Mouse (Mus musculus) spleen, postnatal 14 days (tissue): ENCODE data around the gene Sohlh1.
A peak's percentile ranks its signal among the peaks of the same experiment; 100 is the strongest.

ENCODE experiments used
- DNase-seq, 2 experiments: peaks; one replicate each; pipeline ENCODE4 v3.0.0; 2021 to 2022; ENCODE audit warnings: low spot score in 2 of 2

Gene Sohlh1

DNA sequence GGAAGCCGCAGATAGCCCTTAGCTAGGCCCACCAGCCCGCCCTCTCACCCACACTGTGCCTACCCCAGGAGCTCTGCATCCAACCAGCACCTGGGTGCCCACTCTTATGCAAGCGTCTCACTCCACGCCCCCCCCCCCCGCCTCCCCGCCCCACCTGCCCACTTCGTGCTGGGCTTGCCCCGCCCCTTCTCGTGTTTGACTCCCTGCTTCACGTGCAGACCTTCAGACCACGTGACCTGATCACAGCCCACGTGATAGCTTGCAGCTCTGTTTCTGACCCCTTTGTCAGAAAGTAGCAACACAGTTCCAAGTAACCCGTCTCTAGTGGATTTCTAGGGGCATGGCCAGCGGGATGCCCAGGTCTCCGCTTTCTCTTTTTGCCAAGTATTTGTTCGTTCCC lies at the start of gene Sohlh1:
Gene Sohlh1, minus strand, starts transcription at position 23 of the 400 bp plus-strand sequence.
- no peak for DNase-seq

DNA sequence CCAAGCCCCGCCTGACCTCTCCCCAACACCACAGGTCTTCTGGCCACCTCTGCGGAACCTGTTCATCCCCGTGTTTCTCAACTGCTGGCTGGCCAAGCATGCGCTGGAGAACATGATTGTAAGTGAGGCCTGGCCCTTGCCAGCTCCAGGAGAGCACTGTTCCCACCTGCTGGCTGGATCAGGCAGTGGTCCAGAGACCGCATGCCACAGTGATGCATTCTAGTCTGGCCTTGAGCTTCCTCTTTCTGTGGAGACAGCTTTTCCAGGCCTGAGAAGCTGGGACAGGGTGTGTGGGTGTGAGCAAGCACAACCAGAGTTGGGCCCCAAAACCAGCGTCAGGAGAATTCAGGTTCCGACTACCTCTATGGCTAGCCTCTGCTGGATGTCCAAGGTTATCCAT lies 45.4 kb upstream of the Sohlh1 start:
- no peak for DNase-seq

DNA sequence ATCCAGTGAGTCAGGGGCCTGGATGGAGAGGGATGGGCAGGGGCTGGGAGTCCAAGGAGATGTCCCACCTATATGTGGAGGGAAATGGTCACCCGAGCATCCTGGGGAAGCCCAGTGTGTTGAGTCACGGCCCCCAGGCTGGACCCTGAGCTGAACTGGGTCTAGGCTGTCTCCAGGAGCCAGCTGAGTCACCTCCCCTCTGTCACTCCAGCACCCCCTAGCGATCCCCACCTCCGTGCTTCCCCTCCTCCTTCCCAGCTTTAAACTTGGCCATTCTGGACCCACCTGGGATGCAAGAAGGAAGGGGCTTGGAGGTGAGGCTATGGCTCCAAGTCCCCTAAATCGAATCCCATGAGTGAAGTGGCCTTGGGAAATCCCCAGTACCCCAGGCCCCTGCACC lies 41.1 kb upstream of the Sohlh1 start:
- DNase-seq: no peak

DNA sequence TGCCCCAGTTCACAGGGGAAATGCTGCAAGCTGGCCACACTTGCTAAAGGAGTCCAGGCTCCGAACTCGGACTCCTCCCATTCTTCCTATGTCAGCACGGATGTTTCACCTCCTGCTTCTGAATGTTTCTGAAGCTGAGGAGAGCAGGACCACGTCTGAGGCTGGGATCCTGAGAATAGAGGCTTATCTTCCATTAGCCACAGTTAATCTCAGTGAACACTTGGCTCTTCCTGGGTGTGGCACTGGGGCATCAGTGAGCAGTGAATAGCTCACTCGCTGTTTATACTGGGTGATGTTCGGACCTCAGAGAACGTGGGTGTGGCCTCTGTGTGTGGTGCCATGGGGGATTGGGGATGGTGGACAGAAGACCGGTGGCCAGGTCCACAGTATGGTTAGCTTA lies 40.2 kb upstream of the Sohlh1 start:
- no peak for DNase-seq

DNA sequence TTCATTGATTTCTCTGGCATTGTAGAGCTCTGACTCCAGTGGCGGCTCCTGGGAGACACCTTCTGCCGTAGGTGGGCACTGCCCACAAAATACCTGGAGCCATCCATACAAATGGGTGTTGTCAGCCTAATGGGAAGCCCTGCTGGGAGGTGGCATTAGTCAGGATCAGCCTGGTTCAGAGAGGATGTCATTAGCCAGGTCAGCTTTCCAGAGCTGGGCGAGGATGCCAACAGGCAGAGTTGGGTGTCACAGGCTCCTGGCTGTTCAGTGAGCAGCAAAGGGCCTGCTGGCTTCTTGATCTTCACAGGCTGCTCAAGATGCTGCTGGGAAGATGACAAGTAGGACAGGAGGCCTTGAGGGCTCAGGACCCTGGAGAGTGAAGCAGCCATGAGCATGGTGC lies 37.7 kb upstream of the Sohlh1 start:
- no peak for DNase-seq

DNA sequence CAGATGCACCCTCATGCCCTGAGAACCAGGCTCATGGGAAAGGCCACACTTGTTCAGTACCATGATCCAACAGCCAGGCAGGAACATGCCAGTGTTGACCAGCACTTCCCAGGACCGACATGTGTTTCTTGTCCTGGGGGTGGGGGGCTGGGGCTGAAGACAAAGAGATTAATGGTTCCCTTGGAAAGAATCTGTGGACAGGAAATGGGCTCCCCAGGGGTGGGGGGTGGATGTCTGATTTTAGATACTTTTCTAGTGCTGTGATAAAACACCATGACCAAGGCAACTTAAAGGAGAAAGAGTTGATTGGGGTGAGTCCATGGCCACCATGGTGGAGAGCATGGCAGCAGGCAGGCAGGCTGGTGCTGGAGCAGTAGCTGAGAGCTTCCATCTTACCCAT lies 35.2 kb upstream of the Sohlh1 start:
- no peak for DNase-seq

DNA sequence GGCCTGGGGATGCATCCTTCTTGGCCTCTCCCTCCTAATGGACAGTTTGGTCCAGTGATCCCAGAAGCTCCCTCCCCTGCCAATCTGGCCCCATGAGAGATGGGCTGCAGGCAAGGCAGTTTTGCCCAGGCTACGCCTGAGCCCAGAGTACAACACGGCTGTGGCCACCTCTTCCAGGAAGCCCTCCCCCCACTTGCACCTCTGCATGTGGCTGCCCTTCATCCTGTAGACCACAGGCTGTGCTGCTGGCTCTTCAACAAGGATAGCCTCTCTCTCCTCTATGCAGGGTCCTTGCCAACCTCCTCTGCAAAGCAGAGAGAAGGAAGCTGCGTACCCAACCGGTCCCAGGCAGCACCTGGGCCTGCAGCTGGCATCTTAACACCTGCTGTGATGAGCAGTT lies 32.0 kb upstream of the Sohlh1 start:
- no peak for DNase-seq

DNA sequence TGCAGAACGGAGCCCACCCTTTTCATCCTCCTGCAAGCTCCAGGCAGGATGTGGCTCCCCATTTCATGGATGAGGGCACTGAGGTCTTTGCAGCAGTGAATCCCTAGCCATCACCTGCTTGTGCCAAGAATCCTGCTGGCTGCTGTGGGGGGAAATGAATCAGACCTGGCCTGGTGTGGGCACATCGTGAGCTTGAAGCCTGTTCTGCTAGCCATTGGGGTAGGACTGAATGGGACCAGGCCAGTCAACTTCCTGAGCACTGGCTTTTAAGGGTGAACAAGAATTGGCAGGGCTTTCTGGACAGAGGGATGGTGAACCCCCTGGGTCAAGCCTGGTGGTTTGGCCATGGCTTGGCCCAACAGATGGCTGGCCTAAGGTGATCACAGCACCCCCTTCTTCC lies 31.5 kb upstream of the Sohlh1 start:
- no peak for DNase-seq

DNA sequence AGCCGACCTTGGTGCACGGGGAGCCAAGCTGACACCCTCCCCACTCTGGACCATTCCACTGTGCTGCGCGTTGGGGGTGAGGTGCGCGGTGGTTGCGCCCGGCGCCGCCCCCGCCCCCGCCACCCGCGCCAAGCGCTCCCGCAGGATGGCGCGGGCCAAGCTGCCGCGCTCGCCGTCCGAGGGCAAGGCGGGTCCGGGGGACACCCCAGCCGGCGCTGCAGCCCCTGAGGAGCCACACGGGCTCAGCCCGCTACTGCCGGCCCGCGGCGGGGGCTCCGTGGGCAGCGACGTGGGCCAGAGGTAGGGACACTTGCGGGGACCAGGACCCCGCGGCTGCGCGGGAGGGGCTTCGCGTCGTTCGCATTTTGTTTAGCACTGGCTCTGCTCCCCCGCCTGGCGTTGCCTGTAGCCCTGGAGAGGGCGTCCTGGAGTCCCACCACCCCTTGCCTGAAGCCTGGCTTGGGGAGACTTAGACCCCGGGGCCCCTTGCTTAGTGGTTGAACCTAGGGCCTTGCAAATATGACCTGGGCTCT lies 30.8 kb upstream of the Sohlh1 start:
- no peak for DNase-seq

DNA sequence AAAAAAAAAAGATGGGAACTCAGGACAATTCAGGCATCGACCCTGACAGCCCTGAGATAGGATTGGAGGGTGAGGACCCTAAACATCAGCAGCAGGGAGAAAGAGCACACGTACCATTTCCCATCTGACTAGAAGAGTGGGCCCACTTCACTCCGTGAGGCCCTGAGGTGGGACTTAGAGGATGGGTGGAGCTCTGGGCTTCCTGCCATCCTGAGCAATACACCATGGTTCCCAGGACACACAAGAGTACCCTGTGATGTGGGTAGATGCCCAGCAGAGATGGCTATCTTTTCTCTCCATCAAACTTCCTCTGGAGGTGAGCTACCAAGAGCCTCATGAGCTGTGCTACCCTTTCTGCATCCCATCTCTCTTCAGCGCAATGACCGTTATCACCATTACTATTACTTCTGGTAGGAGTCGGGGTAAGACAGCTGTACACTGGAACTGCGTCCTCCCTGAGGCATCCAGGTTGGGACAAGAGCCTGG lies 30.2 kb upstream of the Sohlh1 start:
- DNase-seq: no peak

DNA sequence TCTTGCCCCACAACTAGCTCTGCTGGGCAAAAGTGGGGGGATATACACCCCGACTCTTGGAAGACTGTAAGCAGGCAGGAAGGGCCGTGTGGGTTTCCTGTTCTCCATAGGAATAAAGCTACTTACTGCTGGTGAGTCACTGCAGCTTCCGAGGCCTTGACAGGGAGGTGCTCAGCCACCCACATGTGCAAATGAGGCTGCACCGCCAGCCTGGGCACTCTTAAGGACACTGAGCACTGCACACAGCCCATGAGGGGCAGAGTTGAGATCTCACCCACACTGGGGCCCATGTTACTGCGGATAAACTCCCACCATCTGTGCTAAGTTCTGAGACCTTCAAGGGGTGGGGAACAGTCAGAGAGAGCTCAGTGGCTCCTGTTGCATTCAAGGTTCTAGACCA lies 19.6 kb upstream of the Sohlh1 start:
- DNase-seq: no peak

DNA sequence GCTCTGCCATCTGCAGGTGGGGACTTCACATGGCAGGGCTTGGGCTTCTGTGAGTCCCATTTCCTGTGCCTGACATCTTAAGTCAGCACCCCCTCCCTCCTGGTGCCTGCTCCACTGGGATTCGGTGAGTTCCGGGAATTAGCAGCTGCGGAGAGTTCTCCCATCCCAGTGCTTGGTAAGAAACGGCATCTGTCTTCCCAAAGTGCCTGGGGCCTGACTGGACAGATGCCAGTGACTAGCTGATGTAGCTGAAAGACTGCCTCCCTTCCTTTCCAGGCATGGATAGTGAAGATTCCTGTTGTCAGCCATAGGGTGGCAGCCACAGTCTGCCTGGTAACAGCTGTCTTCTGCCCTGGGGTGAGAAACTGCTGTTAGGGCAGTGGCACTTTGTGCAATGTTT lies 18.4 kb upstream of the Sohlh1 start:
- no peak for DNase-seq

DNA sequence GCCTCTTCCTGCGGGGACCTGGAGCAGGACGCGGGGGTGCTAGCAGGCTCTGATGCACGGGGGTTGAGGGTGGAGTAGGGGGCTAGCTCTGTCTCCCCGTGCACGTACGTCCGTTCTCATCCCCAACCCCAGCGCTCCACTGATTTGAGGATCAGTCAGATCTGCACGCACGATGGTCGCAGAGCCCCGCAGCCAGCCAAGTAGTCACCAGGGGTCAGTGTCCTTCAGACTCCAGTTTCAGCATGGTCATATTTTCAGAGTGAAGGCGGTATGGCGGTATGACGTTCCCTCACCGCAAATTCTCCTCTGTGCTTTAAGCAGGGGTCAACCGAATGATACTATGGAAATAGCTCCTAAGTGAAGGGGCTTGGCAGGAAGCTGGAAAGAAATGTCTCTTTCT lies 17.2 kb upstream of the Sohlh1 start:
- DNase-seq: no peak

DNA sequence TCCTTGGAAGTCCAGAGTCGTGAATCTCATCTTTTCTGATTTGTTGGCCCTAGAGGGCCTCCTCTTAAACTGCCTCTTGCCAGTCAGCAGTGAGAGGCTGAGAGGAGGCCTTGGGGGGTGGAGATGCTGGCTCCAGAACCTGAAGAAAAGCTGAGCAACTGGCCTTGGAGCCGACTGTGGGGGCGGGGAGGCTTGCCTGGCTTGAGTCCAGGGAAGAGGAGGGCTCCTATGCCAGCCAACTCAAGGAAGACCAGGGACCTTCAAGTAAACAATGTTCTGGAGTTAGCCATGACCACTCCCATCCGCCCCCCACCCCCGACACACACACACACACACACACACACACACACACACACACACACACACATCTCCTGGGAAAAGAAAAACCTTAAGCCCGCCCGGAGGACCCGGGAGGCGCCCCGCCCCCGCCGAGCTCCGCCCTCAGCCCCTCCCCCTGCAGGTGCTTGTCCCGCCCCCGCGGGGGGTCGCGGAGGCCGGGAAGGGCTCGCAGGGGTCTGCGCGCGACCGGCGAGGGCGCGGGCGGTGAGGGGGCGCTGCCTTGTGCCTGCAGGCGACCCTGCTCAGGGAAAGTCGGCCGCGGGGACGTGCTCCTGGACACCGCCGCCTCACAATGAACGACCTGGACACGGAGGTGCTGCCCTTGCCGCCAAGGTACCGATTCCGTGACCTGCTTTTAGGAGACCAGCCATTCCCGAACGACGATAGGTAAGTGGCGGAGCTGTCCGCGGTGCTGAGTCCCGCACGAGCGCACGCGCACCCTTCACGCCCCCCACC lies 16.5 kb upstream of the Sohlh1 start, which contains the start of gene Kcnt1:
Gene Kcnt1, plus strand, starts transcription at position 398 of the 795 bp plus-strand sequence.
- DNase-seq: no peak

DNA sequence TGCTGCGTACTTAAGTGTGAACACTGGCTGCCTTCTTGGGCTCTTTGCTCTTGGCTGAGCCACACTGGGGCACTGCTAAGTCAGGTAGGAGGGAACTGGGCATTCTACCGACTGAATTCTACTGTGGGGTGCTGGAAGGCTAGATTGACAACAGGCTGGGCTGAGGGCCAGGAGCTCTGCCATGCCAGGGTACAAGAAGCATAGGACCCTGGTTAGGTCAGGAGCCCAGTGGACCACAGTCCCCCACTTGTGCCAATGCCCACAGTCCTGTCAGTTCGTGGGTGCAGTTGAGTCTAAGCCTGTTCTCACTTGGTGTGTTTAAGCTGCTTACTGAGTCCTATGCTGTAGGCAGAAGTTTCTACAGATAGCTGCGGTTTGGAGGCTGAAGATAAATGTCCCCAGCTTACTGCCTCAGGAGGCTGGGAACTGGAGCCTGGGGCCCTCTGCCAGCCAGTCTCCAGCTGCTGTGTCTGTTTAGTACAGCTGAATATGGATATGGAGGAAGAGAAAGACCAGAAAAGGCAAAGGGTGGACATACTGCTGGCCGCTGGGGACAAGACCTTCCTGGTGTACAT lies 15.7 kb upstream of the Sohlh1 start:
- no peak for DNase-seq

DNA sequence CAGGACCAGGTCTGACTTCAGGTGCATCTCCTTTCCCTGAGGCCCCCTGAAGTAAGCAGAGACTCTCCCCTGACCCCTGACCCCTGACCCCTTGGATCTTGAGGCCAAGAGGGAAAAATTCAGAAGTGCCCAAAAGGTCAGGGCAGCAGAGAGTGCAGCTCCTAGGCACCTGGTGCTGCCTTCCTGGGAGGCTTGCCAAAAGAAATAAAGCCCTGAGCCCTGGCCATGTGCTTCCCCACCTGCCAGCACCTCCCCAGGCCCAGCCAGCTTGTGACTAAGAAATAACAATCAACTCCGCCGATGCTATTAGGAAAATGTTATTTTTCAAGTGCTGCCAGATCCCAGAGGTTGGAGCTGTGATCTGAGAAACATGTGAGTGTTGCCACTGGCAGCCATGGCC lies 15.0 kb upstream of the Sohlh1 start:
- DNase-seq: no peak

DNA sequence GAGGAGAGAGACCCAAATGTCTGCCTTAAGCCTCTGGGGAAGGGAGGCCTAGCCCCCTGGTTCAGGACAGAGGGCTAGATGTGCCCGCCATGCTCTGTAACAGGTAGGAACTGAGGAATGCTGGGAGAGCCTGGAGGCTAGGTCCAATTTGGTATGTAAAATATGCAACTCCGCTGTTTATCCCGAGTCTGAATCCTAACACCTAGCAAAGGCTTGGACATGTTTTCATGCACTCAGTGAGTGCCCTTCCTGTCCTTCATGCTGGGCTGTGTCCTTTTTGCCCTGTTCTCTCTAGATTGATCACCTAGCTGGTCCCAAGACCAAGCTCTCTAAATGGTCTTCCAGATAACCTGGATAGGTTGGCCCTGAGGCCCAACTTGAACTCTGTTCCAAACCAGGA lies 12.8 kb upstream of the Sohlh1 start:
- DNase-seq: no peak

DNA sequence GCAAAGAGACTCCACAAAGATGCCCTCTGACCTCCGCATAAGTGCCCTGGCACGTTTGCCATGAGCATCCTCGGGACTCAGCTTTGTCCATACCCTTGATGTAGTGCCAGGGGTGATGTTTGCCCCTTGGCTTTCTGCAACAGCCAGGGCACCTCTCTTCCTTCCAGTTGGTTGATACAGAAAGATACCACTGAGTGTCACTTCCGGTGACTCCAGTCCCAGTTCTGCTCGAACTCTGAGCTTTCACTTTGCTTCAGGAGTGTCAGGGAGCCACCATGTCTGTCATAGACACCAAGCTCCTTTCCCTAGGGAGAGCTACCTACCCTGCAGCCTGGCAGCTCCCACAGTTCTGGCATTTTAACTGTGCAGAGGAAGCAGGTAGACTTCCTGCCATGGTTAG lies 7.0 kb upstream of the Sohlh1 start:
- no peak for DNase-seq

DNA sequence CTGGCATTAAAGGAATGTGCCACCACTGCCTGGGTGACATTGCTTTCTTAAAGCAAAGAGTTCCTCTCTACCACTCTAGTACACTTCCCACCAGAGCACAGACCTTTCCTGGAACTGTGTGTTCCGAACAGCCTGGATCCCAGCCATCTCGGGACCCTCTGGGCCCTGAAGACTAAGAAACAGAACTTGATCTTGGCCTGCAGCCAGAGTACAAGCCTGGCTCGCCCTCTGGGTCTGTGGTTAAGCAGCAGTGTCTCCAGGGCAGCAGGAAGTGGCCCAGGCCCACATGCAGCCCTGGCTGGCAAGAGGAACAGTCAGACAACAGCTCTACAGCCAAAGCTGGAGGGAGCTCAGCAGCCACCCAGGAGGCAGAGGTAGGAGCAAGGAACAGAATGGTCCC lies 5.6 kb upstream of the Sohlh1 start:
- peak in 1 of 2 experiments; percentile 7 for DNase-seq

DNA sequence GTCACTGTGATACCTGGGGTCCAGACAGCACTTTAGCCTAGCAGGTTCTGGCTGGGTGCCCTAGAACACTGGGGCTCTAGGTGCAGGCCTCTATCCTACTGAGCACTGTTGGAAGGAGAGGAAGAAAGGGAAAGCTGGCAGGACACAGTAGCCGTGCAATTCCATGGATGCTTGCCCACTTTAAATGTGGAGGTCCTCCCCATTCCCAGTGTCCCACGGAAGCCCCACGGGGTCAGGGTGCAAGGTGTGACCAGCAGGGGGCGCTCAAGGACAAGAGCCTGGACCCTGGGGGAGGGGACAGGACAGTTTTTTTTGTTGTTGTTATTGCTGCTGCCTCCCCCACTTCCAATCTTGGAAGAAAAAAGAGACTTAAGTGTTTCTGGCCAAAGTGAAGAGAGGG lies 3.3 kb upstream of the Sohlh1 start:
- DNase-seq: peak; percentile 28 to 54

DNA sequence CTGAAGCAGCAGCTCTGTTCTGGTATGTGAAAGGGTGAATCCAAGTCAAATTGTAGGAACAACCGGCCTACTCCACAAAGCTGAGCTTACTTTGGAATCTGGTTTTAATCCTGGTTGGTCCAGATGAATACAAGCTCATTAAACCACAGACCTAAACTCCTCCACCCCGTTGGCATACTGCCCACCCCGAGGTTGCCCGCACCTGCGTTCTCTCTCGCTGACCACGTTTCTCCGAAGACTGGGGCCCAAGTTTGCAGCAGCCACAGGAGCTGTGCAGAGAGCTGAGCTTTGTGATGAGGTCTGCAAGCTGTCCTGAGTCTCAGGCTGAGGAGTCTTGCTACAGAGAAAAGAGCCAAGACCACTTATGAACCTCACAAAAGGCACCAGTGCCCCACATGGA lies 532 bp downstream of the Sohlh1 start:
- DNase-seq: no peak

DNA sequence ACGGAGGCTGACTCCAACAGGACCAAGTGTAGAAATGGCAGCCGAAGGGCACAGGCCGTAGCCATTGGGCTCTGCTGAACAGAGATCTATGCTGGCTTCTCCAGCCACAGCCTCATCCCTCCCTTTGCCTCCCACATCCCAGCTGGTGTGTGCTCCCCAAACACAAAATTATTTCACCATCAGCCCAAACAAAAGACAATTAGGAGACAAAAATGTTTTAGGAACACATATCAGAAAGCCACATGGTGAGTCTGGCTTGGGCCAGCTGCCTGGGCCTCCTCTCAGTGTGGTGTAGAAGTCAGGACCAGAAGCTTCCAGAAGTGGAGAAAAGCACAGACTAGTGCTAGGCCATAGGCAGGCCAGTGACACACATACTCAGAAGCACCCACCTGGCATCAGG lies 3.0 kb downstream of the Sohlh1 start:
- no peak for DNase-seq

DNA sequence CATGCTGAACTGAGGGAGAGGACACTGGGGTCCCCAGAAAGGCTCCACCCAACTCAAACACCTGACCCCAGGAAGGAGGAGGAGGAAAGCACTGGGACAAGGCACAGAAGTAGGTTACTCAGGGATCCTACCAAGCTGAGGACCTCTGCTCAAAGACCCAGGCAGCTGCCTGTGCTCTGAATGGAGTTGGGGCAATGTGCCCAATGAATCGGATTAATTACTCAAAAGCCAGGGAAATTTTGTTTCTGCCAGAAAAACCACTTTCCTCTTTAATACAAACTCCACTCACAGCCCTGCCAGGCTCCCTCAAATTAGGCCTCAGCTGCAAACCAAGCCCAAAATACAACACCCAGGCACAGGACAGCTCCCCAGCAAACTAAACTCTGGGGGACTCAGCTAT lies 4.3 kb downstream of the Sohlh1 start:
- no peak for DNase-seq
